Mouse (Mus musculus): ENCODE data around the gene Tmem247.

Gene Tmem247

DNA sequence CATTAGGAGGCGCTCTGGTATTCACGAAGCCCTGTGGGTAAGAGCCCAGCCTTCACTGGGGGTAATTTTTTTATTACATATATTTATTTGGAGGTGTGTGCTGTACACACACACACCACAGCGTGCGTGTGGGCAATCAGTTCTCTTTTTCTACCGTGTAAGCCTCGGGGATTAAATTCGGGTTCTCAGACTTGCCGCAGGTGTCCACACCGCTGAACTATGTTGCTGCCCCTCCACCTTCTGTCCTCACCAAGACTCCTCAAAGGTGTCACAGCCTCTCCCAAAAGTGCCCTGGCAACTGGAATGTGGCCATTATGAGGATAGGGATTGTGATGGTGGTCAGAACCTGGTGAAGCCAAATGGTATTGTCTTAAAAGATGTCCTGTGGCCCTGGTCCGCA is at the start of gene Tmem247:
Gene Tmem247, plus strand, starts transcription at position 301 of the 400 bp plus-strand sequence.
- no peak for DNase-seq (ENCODE audit: low read depth, low spot score)
- Histone ChIP-seq H3K27me3 (ENCODE audit: control insufficient read depth, insufficient read depth, low read length, poor library complexity, severe bottlenecking) (no peaks in the 10 kb centered on the region; the same call in 1 of the 2 replicates), H3K36me3 (ENCODE audit: control insufficient read depth, insufficient read depth, low read length, poor library complexity, severe bottlenecking) (no peaks in the 10 kb centered on the region)

- no peak for DNase-seq (ENCODE audit: low read depth, low spot score)
- Histone ChIP-seq H3K36me3 (ENCODE audit: control insufficient read depth, insufficient read depth, low read length, poor library complexity, severe bottlenecking) (no peaks in the 10 kb centered on the region), H3K27me3 (ENCODE audit: control insufficient read depth, insufficient read depth, low read length, poor library complexity, severe bottlenecking) (no peaks in the 10 kb centered on the region)
Observed at GRCm38 (mm10) chr17:86870586-86870985, 46.6 kb upstream of the Tmem247 start.

- Histone ChIP-seq H3K27me3 (ENCODE audit: control insufficient read depth, insufficient read depth, low read length, poor library complexity, severe bottlenecking) (no peaks in the 10 kb centered on the region), H3K36me3 (ENCODE audit: control insufficient read depth, insufficient read depth, low read length, poor library complexity, severe bottlenecking) (no peaks in the 10 kb centered on the region)
- no peak for DNase-seq (ENCODE audit: low read depth, low spot score)
Observed at GRCm38 (mm10) chr17:86872643-86873042, 44.5 kb upstream of the Tmem247 start.

DNA sequence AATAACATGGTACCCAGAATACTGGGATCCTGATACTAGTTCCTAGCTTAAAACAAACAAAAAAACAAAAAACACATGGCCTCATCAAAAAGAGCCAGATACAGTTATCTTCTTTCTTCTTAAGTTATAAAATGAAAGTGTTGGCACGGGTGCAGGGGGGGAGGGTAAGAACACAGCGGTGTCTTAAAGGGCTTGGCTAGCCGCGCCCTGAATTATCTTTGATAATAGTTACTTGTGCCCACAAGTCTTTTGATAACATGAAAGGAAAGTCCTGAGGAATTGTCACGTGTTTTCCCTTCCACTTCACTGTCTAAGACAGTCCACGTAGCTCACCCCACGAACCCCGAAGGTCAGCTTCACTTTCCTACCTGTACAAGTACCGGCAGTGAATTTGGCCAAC is 40.2 kb upstream of the Tmem247 start:
- no peaks in the 10 kb centered on the region for H3K36me3 ChIP-seq (ENCODE audit: control insufficient read depth, insufficient read depth, low read length, poor library complexity, severe bottlenecking)
- no peak for DNase-seq (ENCODE audit: low read depth, low spot score)
- H3K27me3 ChIP-seq (ENCODE audit: control insufficient read depth, insufficient read depth, low read length, poor library complexity, severe bottlenecking) = no peaks in the 10 kb centered on the region

- H3K27me3 ChIP-seq (ENCODE audit: control insufficient read depth, insufficient read depth, low read length, poor library complexity, severe bottlenecking) = no peaks in the 10 kb centered on the region
- no peaks in the 10 kb centered on the region for H3K36me3 ChIP-seq (ENCODE audit: control insufficient read depth, insufficient read depth, low read length, poor library complexity, severe bottlenecking)
- no peak for DNase-seq (ENCODE audit: low read depth, low spot score)
Observed at GRCm38 (mm10) chr17:86877747-86878146, 39.4 kb upstream of the Tmem247 start.

DNA sequence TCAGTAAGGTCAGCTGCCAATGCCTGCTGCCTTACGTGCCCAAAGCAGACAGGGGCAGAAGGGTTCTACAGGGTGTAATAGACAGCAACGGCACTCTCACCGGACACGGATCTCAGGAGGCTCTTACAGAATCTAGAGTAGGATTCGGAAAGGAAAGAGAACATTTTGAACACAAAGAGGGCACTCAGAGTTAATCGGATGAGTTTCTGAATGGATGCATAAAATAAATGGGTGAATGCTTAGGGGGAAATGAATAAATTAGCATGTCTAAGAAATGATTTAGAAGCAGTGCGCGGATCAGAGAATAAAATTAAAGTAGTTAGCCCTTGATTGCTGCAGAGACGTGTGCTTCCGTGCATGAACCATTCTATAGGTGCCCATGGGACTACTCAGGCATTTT is 37.1 kb upstream of the Tmem247 start:
- H3K27me3 ChIP-seq (ENCODE audit: control insufficient read depth, insufficient read depth, low read length, poor library complexity, severe bottlenecking) = no peaks in the 10 kb centered on the region
- H3K36me3 ChIP-seq (ENCODE audit: control insufficient read depth, insufficient read depth, low read length, poor library complexity, severe bottlenecking) = no peaks in the 10 kb centered on the region
- DNase-seq (ENCODE audit: low read depth, low spot score) = no peak

DNA sequence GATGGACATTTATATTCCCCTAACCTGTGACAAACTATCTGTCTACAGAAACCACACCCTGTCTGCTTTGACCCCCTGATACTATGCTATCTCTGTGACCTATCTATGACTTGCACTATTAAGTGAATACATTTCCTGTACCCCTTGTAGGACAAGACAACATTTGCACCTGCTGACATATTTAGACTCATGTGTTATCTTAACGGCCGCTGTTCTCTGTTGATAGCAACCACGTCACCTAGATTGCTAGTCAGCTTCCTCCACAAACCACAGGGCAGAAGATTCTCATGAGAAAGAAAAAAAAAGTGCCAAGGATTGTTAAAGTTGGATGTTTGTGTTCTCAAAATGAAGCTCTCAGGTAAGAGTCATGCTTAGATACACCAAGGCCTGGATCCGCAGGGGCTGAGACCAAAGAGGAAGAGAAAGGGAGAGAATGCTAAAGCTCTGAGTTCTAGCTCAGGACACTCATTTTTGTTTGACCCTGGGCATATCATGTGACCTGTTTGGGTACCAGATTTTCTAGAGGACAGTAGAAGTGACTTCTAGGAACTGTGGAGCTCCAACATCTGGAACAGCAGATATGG is 36.6 kb upstream of the Tmem247 start:
- DNase-seq (ENCODE audit: low read depth, low spot score) = no peak
- no peaks in the 10 kb centered on the region for H3K36me3 ChIP-seq (ENCODE audit: control insufficient read depth, insufficient read depth, low read length, poor library complexity, severe bottlenecking)
- no peaks in the 10 kb centered on the region for H3K27me3 ChIP-seq (ENCODE audit: control insufficient read depth, insufficient read depth, low read length, poor library complexity, severe bottlenecking)

- DNase-seq (ENCODE audit: low read depth, low spot score) = no peak
- Histone ChIP-seq H3K27me3 (ENCODE audit: control insufficient read depth, insufficient read depth, low read length, poor library complexity, severe bottlenecking) (no peaks in the 10 kb centered on the region), H3K36me3 (ENCODE audit: control insufficient read depth, insufficient read depth, low read length, poor library complexity, severe bottlenecking) (no peaks in the 10 kb centered on the region)
Observed at GRCm38 (mm10) chr17:86895191-86895590, 22.0 kb upstream of the Tmem247 start.

- no peak for DNase-seq (ENCODE audit: low read depth, low spot score)
- H3K36me3 ChIP-seq (ENCODE audit: control insufficient read depth, insufficient read depth, low read length, poor library complexity, severe bottlenecking) = no peaks in the 10 kb centered on the region
- no peaks in the 10 kb centered on the region for H3K27me3 ChIP-seq (ENCODE audit: control insufficient read depth, insufficient read depth, low read length, poor library complexity, severe bottlenecking)
Observed at GRCm38 (mm10) chr17:86897486-86898165, 19.5 kb upstream of the Tmem247 start.

DNA sequence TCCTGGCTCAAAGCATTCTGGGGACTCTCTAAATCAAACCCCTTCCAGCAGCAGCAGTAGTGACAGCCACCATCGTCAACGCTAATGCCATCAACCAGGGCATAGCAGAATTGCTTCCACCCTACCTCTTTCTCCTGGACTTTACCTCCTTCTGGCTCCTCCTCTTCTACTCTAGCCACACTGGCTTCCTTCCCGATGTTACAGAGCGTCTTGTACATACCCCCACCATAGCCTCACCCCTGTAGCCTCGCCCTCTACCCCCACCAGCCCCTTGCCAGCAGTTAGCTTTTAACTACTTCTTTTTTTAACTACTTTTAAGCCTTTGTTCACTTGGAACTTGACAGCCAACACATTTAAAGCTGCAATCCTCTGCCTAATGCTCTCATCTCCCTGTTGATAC is 17.3 kb upstream of the Tmem247 start:
- DNase-seq (ENCODE audit: low read depth, low spot score) = no peak
- H3K36me3 ChIP-seq (ENCODE audit: control insufficient read depth, insufficient read depth, low read length, poor library complexity, severe bottlenecking) = no peaks in the 10 kb centered on the region
- H3K27me3 ChIP-seq (ENCODE audit: control insufficient read depth, insufficient read depth, low read length, poor library complexity, severe bottlenecking) = no peaks in the 10 kb centered on the region

- Histone ChIP-seq H3K27me3 (ENCODE audit: control insufficient read depth, insufficient read depth, low read length, poor library complexity, severe bottlenecking) (no peaks in the 10 kb centered on the region), H3K36me3 (ENCODE audit: control insufficient read depth, insufficient read depth, low read length, poor library complexity, severe bottlenecking) (no peaks in the 10 kb centered on the region)
- DNase-seq (ENCODE audit: low read depth, low spot score) = no peak
Observed at GRCm38 (mm10) chr17:86900564-86900963, 16.6 kb upstream of the Tmem247 start.

- no peak for DNase-seq (ENCODE audit: low read depth, low spot score)
- H3K36me3 ChIP-seq (ENCODE audit: control insufficient read depth, insufficient read depth, low read length, poor library complexity, severe bottlenecking) = no peaks in the 10 kb centered on the region
- no peaks in the 10 kb centered on the region for H3K27me3 ChIP-seq (ENCODE audit: control insufficient read depth, insufficient read depth, low read length, poor library complexity, severe bottlenecking)
Observed at GRCm38 (mm10) chr17:86902399-86903067, 14.6 kb upstream of the Tmem247 start.

DNA sequence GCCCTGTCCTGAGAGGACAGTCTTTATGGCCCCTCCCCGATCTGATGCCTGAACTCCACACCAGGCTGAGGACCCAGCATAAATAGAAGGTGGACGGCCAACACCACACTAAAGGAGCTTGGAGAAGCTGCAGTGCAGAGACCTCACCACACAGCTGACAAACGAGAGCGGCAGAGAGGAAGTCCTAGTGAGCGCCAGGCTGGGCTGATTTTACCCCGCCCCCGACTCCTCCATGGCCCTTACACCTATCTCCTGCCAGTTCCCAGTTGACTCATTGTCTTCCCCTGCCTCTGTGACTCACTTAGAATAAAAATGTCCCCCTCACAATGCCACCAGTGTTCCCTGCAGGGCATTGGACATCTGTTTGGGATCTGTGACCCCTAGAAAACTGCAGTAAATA is 13.6 kb upstream of the Tmem247 start:
- Histone ChIP-seq H3K27me3 (ENCODE audit: control insufficient read depth, insufficient read depth, low read length, poor library complexity, severe bottlenecking) (no peaks in the 10 kb centered on the region), H3K36me3 (ENCODE audit: control insufficient read depth, insufficient read depth, low read length, poor library complexity, severe bottlenecking) (no peaks in the 10 kb centered on the region)
- peak; percentile 23 for DNase-seq (ENCODE audit: low read depth, low spot score)

GRCm38 (mm10) chr17:86904206-86904605 is 12.9 kb upstream of the Tmem247 start:
- DNase-seq (ENCODE audit: low read depth, low spot score) = no peak
- Histone ChIP-seq H3K27me3 (ENCODE audit: control insufficient read depth, insufficient read depth, low read length, poor library complexity, severe bottlenecking) (no peaks in the 10 kb centered on the region), H3K36me3 (ENCODE audit: control insufficient read depth, insufficient read depth, low read length, poor library complexity, severe bottlenecking) (no peaks in the 10 kb centered on the region)

DNA sequence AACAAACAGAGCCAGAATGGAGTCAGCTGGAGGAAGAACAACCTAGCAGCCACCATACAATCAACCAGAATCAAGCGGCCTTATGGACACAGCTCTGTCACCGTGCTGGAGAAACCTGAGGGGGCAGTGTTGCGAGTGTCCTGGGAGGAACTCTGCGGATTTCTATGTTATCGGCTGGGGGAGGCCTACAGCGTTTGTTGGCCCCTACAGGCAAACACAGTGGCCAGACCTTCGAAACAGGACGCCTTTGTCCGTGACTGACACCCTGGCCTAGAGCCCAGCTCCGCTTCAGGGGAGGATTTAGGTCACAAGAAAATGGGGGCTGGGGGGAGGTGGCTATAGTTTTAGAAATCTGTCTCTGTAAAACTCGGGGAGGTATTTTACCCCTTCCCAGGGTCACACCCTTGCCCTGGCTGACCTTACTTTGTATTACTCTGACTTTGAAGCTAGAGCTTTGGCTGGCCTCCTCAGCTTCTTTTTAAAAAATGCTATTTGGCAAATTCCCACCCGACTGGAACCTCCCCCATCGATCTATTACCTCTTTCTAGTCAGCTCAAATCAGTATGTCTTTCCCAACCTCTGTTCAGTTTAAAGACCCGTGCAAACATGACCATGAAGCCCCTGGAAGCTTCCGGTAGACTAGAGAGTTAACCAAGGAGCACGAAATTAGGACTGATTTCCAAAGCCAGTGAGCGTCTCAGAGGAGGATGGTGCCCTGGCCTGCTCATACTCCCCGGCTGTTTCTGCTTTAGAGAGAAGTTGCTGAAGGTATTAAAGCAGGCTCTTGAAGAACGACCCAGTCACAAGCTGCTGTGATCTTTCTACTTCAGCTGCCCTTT is 11.6 kb upstream of the Tmem247 start:
- Histone ChIP-seq H3K36me3 (ENCODE audit: control insufficient read depth, insufficient read depth, low read length, poor library complexity, severe bottlenecking) (no peaks in the 10 kb centered on the region), H3K27me3 (ENCODE audit: control insufficient read depth, insufficient read depth, low read length, poor library complexity, severe bottlenecking) (no peaks in the 10 kb centered on the region)
- DNase-seq (ENCODE audit: low read depth, low spot score) = no peak

Data from splenic B cell, adult 2 months (primary cell).